Mouse (Mus musculus) liver, embryonic 15.5 days (tissue): ENCODE results near the gene Tspan32. TPM values are rescaled to one million over a fixed set of nuclear protein-coding genes. Genes with fewer than 3 reads are reported as not detected.

ENCODE experiments used
- ATAC-seq: fragments of 200-750 bp; cut with Nextera tagmentation; 2 replicates; pipeline ENCODE4 v1.8.0; 2017; ENCODE audit warnings: moderate number of reproducible peaks, mild to moderate bottlenecking, moderate library complexity; ENCODE audit not compliant: insufficient read depth
- H3K27ac ChIP-seq: fragments of 300-500 bp; sonication (generic); replicated peaks from 2 replicates; pipeline ENCODE4 v1.5.1; 2015; ENCODE audit warnings: mild to moderate bottlenecking, inconsistent platforms
- H3K27me3 ChIP-seq: fragments of 300-500 bp; sonication (generic); 2 replicates; pipeline ENCODE4 v1.6.1; 2015; ENCODE audit warnings: mild to moderate bottlenecking, inconsistent platforms
- H3K36me3 ChIP-seq: fragments of 300-500 bp; sonication (generic); replicated peaks from 2 replicates; pipeline ENCODE4 v1.6.1; 2015; ENCODE audit warnings: moderate library complexity, mild to moderate bottlenecking, inconsistent platforms
- H3K4me1 ChIP-seq: fragments of 300-500 bp; sonication (generic); replicated peaks from 2 replicates; pipeline ENCODE4 v1.6.1; 2015; ENCODE audit warnings: inconsistent platforms
- H3K4me2 ChIP-seq: fragments of 300-500 bp; sonication (generic); 2 replicates; pipeline ENCODE4 v1.6.1; 2015; ENCODE audit warnings: moderate library complexity, mild to moderate bottlenecking, inconsistent platforms
- H3K4me3 ChIP-seq: fragments of 300-500 bp; sonication (generic); replicated peaks from 2 replicates; pipeline ENCODE4 v1.5.1; 2015; ENCODE audit warnings: mild to moderate bottlenecking, inconsistent platforms
- H3K9ac ChIP-seq: fragments of 300-500 bp; sonication (generic); 2 replicates; pipeline ENCODE4 v1.6.1; 2015; ENCODE audit warnings: moderate library complexity, mild to moderate bottlenecking, inconsistent platforms
- H3K9me3 ChIP-seq: fragments of 300-500 bp; sonication (generic); replicated peaks from 2 replicates; pipeline ENCODE4 v1.6.1; 2016; ENCODE audit warnings: inconsistent platforms
- WGBS: fragments of 180-500 bp; shearing (Covaris S2); methylation state at CpG from one replicate; pipeline ENCODE4 v1.1.7; 2015; ENCODE audit warnings: mixed read lengths; ENCODE audit not compliant: insufficient replicate concordance; 5-methylcytosine and 5-hydroxymethylcytosine counted together
- polyA plus RNA-seq: library from polyadenylated mRNA; unstranded; fragments of >200 nt; fragmentation: Nextera tagmentation; extraction: Ambion mirVana; gene quantifications from 2 replicates; pipeline ENCODE4 v1.2.1, GENCODE M21; 2015

Gene Tspan32
- polyA plus RNA-seq, 1 experiment from 2014 or later: 80.3 TPM

- Histone ChIP-seq H3K27ac (peak overlapping the region; percentile 88), H3K36me3 (no peaks in the 10 kb centered on the region), H3K9ac (peak overlapping the region; percentile 55), H3K4me1 (peaks cover 39% of the 10 kb centered on the region), H3K4me2 (peak overlapping the region; percentile 66), H3K27me3 (peaks cover 14% of the 10 kb centered on the region), H3K4me3 (peak overlapping the region; percentile 28), H3K9me3 (no peaks in the 10 kb centered on the region)
- WGBS: 47% methylated on average over 3 of the region's 3 CpGs
- ATAC-seq: peak; percentile 99
Measured at GRCm38 (mm10) chr7:142995630-142996338, 9.1 kb upstream of the Tspan32 start.

- ATAC-seq: peak; percentile 27; the same call in 1 of the 2 replicates
- Histone ChIP-seq H3K9me3 (no peaks in the 10 kb centered on the region), H3K4me2 (peak overlapping the region; percentile 66)
Measured at GRCm38 (mm10) chr7:142996998-142997397, 7.8 kb upstream of the Tspan32 start.

GRCm38 (mm10) chr7:142997403-142998150 is 7.3 kb upstream of the Tspan32 start:
- peak overlapping the region; percentile 66; the same call in 1 of the 2 replicates for H3K4me2 ChIP-seq
- no peak for ATAC-seq
- no peak overlapping the region for H3K4me3 ChIP-seq
- H3K9me3 ChIP-seq: no peaks in the 10 kb centered on the region
- peaks cover 3% of the 10 kb centered on the region; the same call in 1 of the 2 replicates for H3K27me3 ChIP-seq
- H3K9ac ChIP-seq: no peak overlapping the region
- H3K27ac ChIP-seq: peak overlapping the region; percentile 88
- peaks cover 50% of the 10 kb centered on the region for H3K4me1 ChIP-seq
- 27% methylated on average over 3 of the region's 3 CpGs for WGBS
- no peaks in the 10 kb centered on the region for H3K36me3 ChIP-seq

More at GRCm38 (mm10) chr7:142996998-142997397, 7.8 kb upstream of the Tspan32 start:
- Histone ChIP-seq H3K27ac (peak overlapping the region; percentile 88), H3K4me3 (no peak overlapping the region), H3K4me1 (peaks cover 45% of the 10 kb centered on the region), H3K9ac (0 out of 2 replicates have a peak overlapping the region, but pooled peaks have one; percentile 55), H3K27me3 (peaks cover 8% of the 10 kb centered on the region), H3K36me3 (no peaks in the 10 kb centered on the region)
- 75% methylated on average over 2 of the region's 2 CpGs for WGBS

GRCm38 (mm10) chr7:143002679-143003078 is 2.2 kb upstream of the Tspan32 start:
- H3K4me1 ChIP-seq: peaks cover 60% of the 10 kb centered on the region
- no peak overlapping the region for H3K4me3 ChIP-seq
- H3K9me3 ChIP-seq: no peaks in the 10 kb centered on the region
- H3K27ac ChIP-seq: peak overlapping the region; percentile 99
- peaks cover 9% of the 10 kb centered on the region; the same call in 1 of the 2 replicates for H3K36me3 ChIP-seq
- H3K4me2 ChIP-seq: 0 out of 2 replicates have a peak overlapping the region, but pooled peaks have one; percentile 5
- H3K27me3 ChIP-seq: no peaks in the 10 kb centered on the region
- ATAC-seq: no peak
- H3K9ac ChIP-seq: peak overlapping the region; percentile 16; the same call in 1 of the 2 replicates
- WGBS: 10% methylated on average over 3 of the region's 3 CpGs

- peak overlapping the region; percentile 82 for H3K4me2 ChIP-seq
- no peaks in the 10 kb centered on the region for H3K27me3 ChIP-seq
- peak overlapping the region; percentile 70 for H3K4me3 ChIP-seq
- H3K9me3 ChIP-seq: no peaks in the 10 kb centered on the region
- peak; percentile 68 for ATAC-seq
- peak overlapping the region; percentile 89 for H3K9ac ChIP-seq
- 9% methylated on average over 6 of the region's 6 CpGs for WGBS
- H3K36me3 ChIP-seq: peaks cover 35% of the 10 kb centered on the region
- peaks cover 76% of the 10 kb centered on the region for H3K4me1 ChIP-seq
- peak overlapping the region; percentile 99 for H3K27ac ChIP-seq
Measured at GRCm38 (mm10) chr7:143005344-143006096, 674 bp downstream of the Tspan32 start.

GRCm38 (mm10) chr7:143006097-143006755 is 1.4 kb downstream of the Tspan32 start:
- H3K27ac ChIP-seq: peak overlapping the region; percentile 99

GRCm38 (mm10) chr7:143006756-143007598 is 2.1 kb downstream of the Tspan32 start:
- peaks cover 38% of the 10 kb centered on the region for H3K36me3 ChIP-seq
- peaks cover 80% of the 10 kb centered on the region for H3K4me1 ChIP-seq
- WGBS: 16% methylated on average over 8 of the region's 8 CpGs
- H3K9ac ChIP-seq: peak overlapping the region; percentile 89
- H3K9me3 ChIP-seq: no peaks in the 10 kb centered on the region
- H3K27ac ChIP-seq: peak overlapping the region; percentile 99
- no peak for ATAC-seq
- H3K4me2 ChIP-seq: peak overlapping the region; percentile 82
- peak overlapping the region; percentile 70 for H3K4me3 ChIP-seq
- no peaks in the 10 kb centered on the region for H3K27me3 ChIP-seq

More at GRCm38 (mm10) chr7:143006097-143006755, 1.4 kb downstream of the Tspan32 start:
- 11% methylated on average over 2 of the region's 2 CpGs for WGBS
- Histone ChIP-seq H3K27me3 (no peaks in the 10 kb centered on the region), H3K36me3 (peaks cover 38% of the 10 kb centered on the region), H3K4me1 (peaks cover 83% of the 10 kb centered on the region), H3K9me3 (no peaks in the 10 kb centered on the region), H3K9ac (peak overlapping the region; percentile 89), H3K4me3 (peak overlapping the region; percentile 70), H3K4me2 (peak overlapping the region; percentile 82)
- ATAC-seq: peak; percentile 82

- H3K4me2 ChIP-seq: peak overlapping the region; percentile 82
- 11% methylated on average over 17 of the region's 17 CpGs for WGBS
- no peaks in the 10 kb centered on the region for H3K9me3 ChIP-seq
- peak overlapping the region; percentile 89 for H3K9ac ChIP-seq
- H3K4me1 ChIP-seq: peaks cover 74% of the 10 kb centered on the region
- H3K27ac ChIP-seq: peak overlapping the region; percentile 99
- H3K4me3 ChIP-seq: peak overlapping the region; percentile 70
- peak; percentile 41 for ATAC-seq
- H3K27me3 ChIP-seq: no peaks in the 10 kb centered on the region
- H3K36me3 ChIP-seq: peaks cover 38% of the 10 kb centered on the region
Measured at GRCm38 (mm10) chr7:143007599-143008369, 2.9 kb downstream of the Tspan32 start.

- Histone ChIP-seq H3K36me3 (peaks cover 38% of the 10 kb centered on the region), H3K4me3 (peak overlapping the region; percentile 70), H3K4me1 (peaks cover 67% of the 10 kb centered on the region), H3K27me3 (no peaks in the 10 kb centered on the region), H3K27ac (peak overlapping the region; percentile 99), H3K4me2 (peak overlapping the region; percentile 82), H3K9ac (peak overlapping the region; percentile 89), H3K9me3 (no peaks in the 10 kb centered on the region)
- ATAC-seq: no peak
- 30% methylated on average over 8 of the region's 8 CpGs for whole genome bisulfite sequencing
Measured at GRCm38 (mm10) chr7:143008370-143008926, 3.6 kb downstream of the Tspan32 start.
